Mouse (Mus musculus) heart, postnatal 0 days (tissue): ENCODE measurements around the gene Thbs1. TPM values are rescaled to one million over a fixed set of nuclear protein-coding genes. Genes with fewer than 3 reads are reported as not detected.

Source experiments
- ATAC-seq: fragments of 200-750 bp; cut with Nextera tagmentation; 2 replicates; pipeline ENCODE4 v1.8.0; 2017; ENCODE audit warnings: low read depth, moderate number of reproducible peaks, moderate library complexity; ENCODE audit not compliant: insufficient read depth
- DNase-seq: peaks from one replicate; pipeline ENCODE4 v3.0.0-alpha.2; 2016; ENCODE audit warnings: low spot score
- H3K27ac ChIP-seq: fragments of 300-500 bp; sonication (generic); 2 replicates; pipeline ENCODE4 v1.5.1; 2014; ENCODE audit warnings: low read depth, mild to moderate bottlenecking
- H3K27me3 ChIP-seq: fragments of 300-500 bp; sonication (generic); 2 replicates; pipeline ENCODE4 v1.6.1; 2014; ENCODE audit warnings: low read length, mixed read lengths; ENCODE audit not compliant: control insufficient read depth, insufficient read depth
- H3K36me3 ChIP-seq: fragments of 300-500 bp; sonication (generic); replicated peaks from 2 replicates; pipeline ENCODE4 v1.6.1; 2014; ENCODE audit warnings: low read length, mixed read lengths; ENCODE audit not compliant: control insufficient read depth, insufficient read depth
- H3K4me1 ChIP-seq: fragments of 300-500 bp; sonication (generic); 2 replicates; pipeline ENCODE4 v1.6.1; 2014; ENCODE audit warnings: antibody characterized with exemption; ENCODE audit not compliant: control insufficient read depth, insufficient read depth
- H3K4me2 ChIP-seq: fragments of 300-500 bp; sonication (generic); 2 replicates; pipeline ENCODE4 v1.6.1; 2014; ENCODE audit warnings: low read depth, mild to moderate bottlenecking, low read length, moderate library complexity
- H3K4me3 ChIP-seq: fragments of 300-500 bp; sonication (generic); 2 replicates; pipeline ENCODE4 v1.5.1; 2014; ENCODE audit warnings: low read depth, low read length
- H3K9ac ChIP-seq: fragments of 300-500 bp; sonication (generic); replicated peaks from 2 replicates; pipeline ENCODE4 v1.6.1; 2014; ENCODE audit warnings: low read depth, low read length, mixed read lengths
- H3K9me3 ChIP-seq: fragments of 300-500 bp; sonication (generic); replicated peaks from 2 replicates; pipeline ENCODE4 v1.6.1; 2016; ENCODE audit warnings: low read length; ENCODE audit not compliant: control insufficient read depth
- CTCF ChIP-seq: IDR thresholded peaks from 2 replicates; pipeline ENCODE4 v1.5.1; 2016; ENCODE audit warnings: antibody characterized with exemption, control low read depth, low read depth
- EP300 ChIP-seq: IDR thresholded peaks from 2 replicates; pipeline ENCODE4 v1.6.1; 2016; ENCODE audit warnings: antibody characterized with exemption, low read depth
- WGBS: fragments of 180-500 bp; shearing (Covaris S2); extraction: QIAGEN DNeasy Blood & Tissue Kit; methylation state at CpG from one replicate; pipeline ENCODE4 v1.1.7; 2014; 5-methylcytosine and 5-hydroxymethylcytosine counted together
- polyA plus RNA-seq: library from polyadenylated mRNA; unstranded; fragments of >200 nt; fragmentation: Nextera tagmentation; extraction: Ambion mirVana; gene quantifications from 2 replicates; pipeline ENCODE4 v1.2.1, GENCODE M21; 2015
- total RNA-seq: library from RNA; depleted of rRNA; stranded (reverse); fragments of >200 nt; gene quantifications from 2 replicates; pipeline ENCODE4 v1.2.3, GENCODE M21; 2014; ENCODE audit warnings: low replicate concordance; rRNA removed

Gene Thbs1
- total and polyA plus RNA-seq, 2 experiments from 2014 or later = 8.0 to 62.6 TPM

DNA sequence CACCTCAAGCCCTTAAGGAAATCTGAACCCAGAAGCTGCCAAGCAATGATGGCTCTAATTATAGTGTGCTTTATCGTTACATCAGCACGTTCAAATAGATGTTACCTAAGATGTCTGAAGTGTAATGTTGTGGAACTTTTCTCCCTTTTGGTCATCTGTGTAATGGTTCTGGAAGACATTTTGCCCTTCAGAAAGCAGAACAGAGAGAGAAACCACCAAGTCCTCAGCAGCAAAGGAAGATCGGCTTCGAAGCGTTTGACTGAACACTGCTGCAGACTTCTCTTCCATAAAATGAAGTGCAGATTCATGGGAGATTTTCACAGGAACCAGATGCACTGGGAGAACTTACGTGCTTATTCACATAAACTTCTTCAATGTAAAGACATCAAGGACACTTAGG lies 52.5 kb downstream of the Thbs1 start:
- no peak overlapping the region for H3K9ac ChIP-seq
- H3K36me3 ChIP-seq = no peaks in the 10 kb centered on the region
- no peak for ATAC-seq
- no peaks in the 10 kb centered on the region for H3K27me3 ChIP-seq
- no peaks in the 10 kb centered on the region for H3K4me1 ChIP-seq
- H3K9me3 ChIP-seq = no peaks in the 10 kb centered on the region
- WGBS = 80% methylated on average over 6 of the region's 6 CpGs
- DNase-seq = no peak
- no peak for TF ChIP-seq EP300
- TF ChIP-seq CTCF = no peak
- no peak overlapping the region for H3K4me3 ChIP-seq
- no peak overlapping the region for H3K4me2 ChIP-seq
- H3K27ac ChIP-seq = no peak overlapping the region

DNA sequence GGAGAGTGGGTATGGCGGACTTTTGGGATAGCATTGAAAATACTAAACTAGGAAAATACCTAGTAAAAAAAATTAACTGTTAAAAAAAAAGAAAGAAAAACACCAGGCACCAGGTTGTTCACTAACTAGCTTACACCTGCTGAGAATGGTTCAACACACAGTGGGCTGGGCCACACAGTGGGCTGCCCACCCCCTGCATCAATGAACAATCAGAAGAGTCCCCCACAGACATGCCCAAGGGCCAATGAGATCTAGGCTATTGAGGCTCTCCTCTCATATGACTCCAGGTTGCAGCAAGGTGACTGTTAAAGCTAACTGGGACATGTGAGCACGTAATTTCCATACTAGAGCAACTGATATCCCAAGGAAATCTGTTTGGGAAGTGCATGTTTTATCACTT lies 54.0 kb downstream of the Thbs1 start:
- ATAC-seq (no peak), DNase-seq (no peak)
- no peaks in the 10 kb centered on the region for H3K27me3 ChIP-seq
- no peak overlapping the region for H3K4me2 ChIP-seq
- no peak overlapping the region for H3K27ac ChIP-seq
- H3K4me3 ChIP-seq = no peak overlapping the region
- H3K4me1 ChIP-seq = no peaks in the 10 kb centered on the region
- H3K9me3 ChIP-seq = 0 out of 2 replicates have a peak, but pooled peaks cover 5% of the 10 kb centered on the region
- TF ChIP-seq EP300 (no peak), CTCF (no peak)
- WGBS = 75% methylated on average over 2 of the region's 2 CpGs
- H3K36me3 ChIP-seq = no peaks in the 10 kb centered on the region
- H3K9ac ChIP-seq = no peak overlapping the region

DNA sequence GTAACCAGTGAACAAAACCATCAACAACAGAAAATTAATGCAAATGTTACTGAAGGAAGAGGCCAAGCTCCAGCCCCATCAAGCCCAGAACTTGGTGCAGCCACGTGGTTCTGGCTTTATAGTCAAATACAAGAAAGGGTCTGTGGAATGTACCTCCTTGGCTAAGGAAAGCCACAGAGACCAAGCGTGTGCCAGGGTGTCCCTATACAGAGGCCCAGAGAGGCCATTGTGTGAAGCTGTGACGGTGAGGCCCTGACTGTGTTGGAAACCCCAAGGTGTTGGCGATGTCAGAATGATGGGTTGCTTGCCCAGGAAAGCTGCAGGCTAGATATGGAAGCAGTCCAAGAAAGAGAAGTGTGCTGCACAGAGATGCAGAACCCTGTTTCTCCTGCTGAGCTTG lies 56.1 kb downstream of the Thbs1 start:
- Histone ChIP-seq H3K4me2 (no peak overlapping the region), H3K36me3 (no peaks in the 10 kb centered on the region), H3K4me3 (no peak overlapping the region), H3K9ac (no peak overlapping the region), H3K27ac (no peak overlapping the region), H3K27me3 (no peaks in the 10 kb centered on the region), H3K4me1 (no peaks in the 10 kb centered on the region), H3K9me3 (0 out of 2 replicates have a peak, but pooled peaks cover 5% of the 10 kb centered on the region)
- DNase-seq (no peak), ATAC-seq (no peak)
- no peak for TF ChIP-seq CTCF
- no peak for TF ChIP-seq EP300
- 46% methylated on average over 4 of the region's 4 CpGs for WGBS

GRCm38 (mm10) chr2:118168225-118168624 lies 56.5 kb downstream of the Thbs1 start:
- TF ChIP-seq CTCF (no peak), EP300 (no peak)
- WGBS = 66% methylated on average over 1 of the region's 1 CpGs

GRCm38 (mm10) chr2:118174558-118175383 lies 63.1 kb downstream of the Thbs1 start:
- DNase-seq (no peak), ATAC-seq (no peak)
- Histone ChIP-seq H3K4me3 (no peak overlapping the region), H3K4me2 (no peak overlapping the region), H3K4me1 (no peaks in the 10 kb centered on the region), H3K9me3 (0 out of 2 replicates have a peak, but pooled peaks cover 5% of the 10 kb centered on the region), H3K36me3 (no peaks in the 10 kb centered on the region), H3K27me3 (no peaks in the 10 kb centered on the region), H3K27ac (no peak overlapping the region), H3K9ac (no peak overlapping the region)
- WGBS = 88% methylated on average over 10 of the region's 10 CpGs
- TF ChIP-seq CTCF (no peak), EP300 (no peak)

More at GRCm38 (mm10) chr2:118168225-118168624, 56.5 kb downstream of the Thbs1 start:
- Histone ChIP-seq H3K4me3 (no peak overlapping the region), H3K4me2 (no peak overlapping the region), H3K9me3 (0 out of 2 replicates have a peak, but pooled peaks cover 5% of the 10 kb centered on the region), H3K27ac (no peak overlapping the region), H3K4me1 (no peaks in the 10 kb centered on the region), H3K27me3 (no peaks in the 10 kb centered on the region), H3K9ac (no peak overlapping the region), H3K36me3 (no peaks in the 10 kb centered on the region)
- no peak for DNase-seq
- no peak for ATAC-seq

Other genes with a start within 250 kb of the Thbs1 start
- gene Fsip1, start 145.1 kb downstream of the Thbs1 start, total RNA-seq = not detected in 2 replicates
- 0.05 and 0.11 TPM in 2 replicates for gene Fsip1, start 145.1 kb downstream of the Thbs1 start, polyA plus RNA-seq